Comparison of ENCODE assay signal across 11 mouse cellular contexts in genomic region chr1:83064851-83065250, GRCm38 (mm10). TPM values are rescaled to one million over a fixed set of nuclear protein-coding genes. Genes with fewer than 3 reads are reported as not detected.
DNase-seq lines count a peak whose midpoint lies in the region; ATAC-seq and TF ChIP-seq lines count a peak whose summit lies in the region.
"Had no signal": no experiment of that assay in that cellular context is flagged by ENCODE, and none has a peak within 500 bp of the region (broad histone marks: within the 10 kb centered on the region; RNA-seq: fewer than 3 reads in every experiment).

No protein-coding gene starts in this region.

- peak; percentile 57; the same call in 1 of the 2 replicates for TF ChIP-seq CTCF in small intestine, adult 2 months (IDR thresholded peaks at IDR 0.05; ENCODE audit: extremely low read depth, insufficient read length, insufficient replicate concordance, low read depth, low read length)

- 27% methylated on average over 3 of the region's 3 CpGs for WGBS in hindbrain, embryonic 10.5 days
- WGBS in hindbrain, embryonic 13.5 days, result 34% methylated on average over 3 of the region's 3 CpGs
- 8% methylated on average over 3 of the region's 3 CpGs for WGBS in small intestine, adult 2 months

- H3K36me3 ChIP-seq in hindbrain, embryonic 10.5 days, result no peaks in the 10 kb centered on the region
- no peaks in the 10 kb centered on the region for H3K36me3 ChIP-seq in hindbrain, embryonic 13.5 days
- no peaks in the 10 kb centered on the region for H3K36me3 ChIP-seq in small intestine, adult 2 months (ENCODE audit: control insufficient read depth, insufficient read depth, low read length)
- H3K36me3 ChIP-seq: limb, embryonic 15.5 days had no signal

- no peak overlapping the region for H3K4me2 ChIP-seq in hindbrain, embryonic 13.5 days
- H3K4me2 ChIP-seq: limb, embryonic 15.5 days had no signal

- no peak for ATAC-seq in hindbrain, embryonic 13.5 days (ENCODE audit: low FRiP score)

- no peak for TF ChIP-seq POLR2A in small intestine, adult 2 months (IDR thresholded peaks at IDR 0.05; ENCODE audit: low read depth, low read length)

- no peak overlapping the region for H3K27ac ChIP-seq in hindbrain, embryonic 10.5 days
- no peak overlapping the region for H3K27ac ChIP-seq in hindbrain, embryonic 13.5 days
- no peak overlapping the region for H3K27ac ChIP-seq in small intestine, adult 2 months (ENCODE audit: insufficient read depth, low read depth, low read length)
- H3K27ac ChIP-seq: limb, embryonic 15.5 days had no signal

- H3K9ac ChIP-seq in hindbrain, embryonic 13.5 days, result no peak overlapping the region
- H3K9ac ChIP-seq: limb, embryonic 15.5 days had no signal

- no peak overlapping the region for H3K4me3 ChIP-seq in hindbrain, embryonic 10.5 days
- H3K4me3 ChIP-seq in hindbrain, embryonic 13.5 days, result no peak overlapping the region
- no peak overlapping the region for H3K4me3 ChIP-seq in small intestine, adult 2 months (ENCODE audit: low read depth, low read length)
- H3K4me3 ChIP-seq: limb, embryonic 15.5 days had no signal

- no peaks in the 10 kb centered on the region for H3K27me3 ChIP-seq in hindbrain, embryonic 10.5 days (ENCODE audit: insufficient read depth, poor library complexity, severe bottlenecking)
- H3K27me3 ChIP-seq in hindbrain, embryonic 13.5 days, result no peaks in the 10 kb centered on the region
- H3K27me3 ChIP-seq in small intestine, adult 2 months (ENCODE audit: control insufficient read depth, insufficient read depth, low read length), result 0 out of 2 replicates have a peak, but pooled peaks cover 4% of the 10 kb centered on the region
- H3K27me3 ChIP-seq: limb, embryonic 15.5 days had no signal

- H3K4me1 ChIP-seq in hindbrain, embryonic 10.5 days (replicated peaks), result no peaks in the 10 kb centered on the region
- H3K4me1 ChIP-seq in hindbrain, embryonic 13.5 days (replicated peaks), result no peaks in the 10 kb centered on the region
- H3K4me1 ChIP-seq in small intestine, adult 2 months (ENCODE audit: control insufficient read depth, insufficient read depth, insufficient read length, low read length), result no peaks in the 10 kb centered on the region
- H3K4me1 ChIP-seq: limb, embryonic 15.5 days had no signal

- H3K9me3 ChIP-seq in hindbrain, embryonic 10.5 days, result no peaks in the 10 kb centered on the region
- H3K9me3 ChIP-seq in hindbrain, embryonic 13.5 days, result no peaks in the 10 kb centered on the region
- H3K9me3 ChIP-seq: limb, embryonic 15.5 days had no signal

- DNase-seq in hindbrain, embryonic 10.5 days (ENCODE audit: low spot score), result peak; percentile 10
- DNase-seq in A20 (ENCODE audit: low read depth, low spot score) (peak; percentile 51), MEL-GATA-1-ER (ENCODE audit: extremely low read depth, low read depth) (peak; percentile 7)
- peak; percentile 50 for DNase-seq in hindlimb bud, embryonic 11.5 days (ENCODE audit: extremely low spot score, low read depth, low spot score)
- no peak for DNase-seq in urinary bladder, adult 18-20 months (ENCODE audit: low spot score in 2 of 2)
- DNase-seq in heart, adult 11 months, result no peak

RNA-seq across cellular contexts. Expression of gene Krtap28-13, which starts 4.1 kb away (rescaled TPM):
- polyA plus RNA-seq in hindbrain, embryonic 10.5 days (2016; fragmentation: Nextera tagmentation; extraction: Ambion mirVana), result not detected in 2 replicates
- polyA plus RNA-seq in hindbrain, embryonic 13.5 days (2015; fragmentation: Nextera tagmentation; extraction: Ambion mirVana), result not detected in 2 replicates
- polyA plus RNA-seq in small intestine, adult 2 months (2012; rRNA removed), result 1.3 TPM in 1 of 2 replicates, not detected in the other
- polyA plus RNA-seq: cortical plate, adult 2 months; limb, embryonic 15.5 days; testis, adult 2 months had no signal

RNA-seq across cellular contexts. Expression of gene A030005K14Rik, which starts 5.7 kb away (rescaled TPM):
- polyA plus RNA-seq in hindbrain, embryonic 10.5 days (2016; fragmentation: Nextera tagmentation; extraction: Ambion mirVana), result not detected in 2 replicates
- not detected in 2 replicates for polyA plus RNA-seq in hindbrain, embryonic 13.5 days (2015; fragmentation: Nextera tagmentation; extraction: Ambion mirVana)
- polyA plus RNA-seq in small intestine, adult 2 months (2012; rRNA removed), result 0.18 TPM in 1 of 2 replicates, not detected in the other
- polyA plus RNA-seq: cortical plate, adult 2 months; limb, embryonic 15.5 days; testis, adult 2 months had no signal

RNA-seq across cellular contexts. Expression of gene Gm47969, which starts 20.1 kb away (rescaled TPM):
- polyA plus RNA-seq in hindbrain, embryonic 10.5 days (2016; fragmentation: Nextera tagmentation; extraction: Ambion mirVana), result not detected in 2 replicates
- not detected in 2 replicates for polyA plus RNA-seq in hindbrain, embryonic 13.5 days (2015; fragmentation: Nextera tagmentation; extraction: Ambion mirVana)
- 0.09 TPM in 1 of 2 replicates, not detected in the other for polyA plus RNA-seq in small intestine, adult 2 months (2012; rRNA removed)
- polyA plus RNA-seq: cortical plate, adult 2 months; limb, embryonic 15.5 days; testis, adult 2 months had no signal

RNA-seq across cellular contexts. Expression of gene Krtap28-10, which starts 22.6 kb away (rescaled TPM):
- polyA plus RNA-seq in hindbrain, embryonic 10.5 days (2016; fragmentation: Nextera tagmentation; extraction: Ambion mirVana), result not detected in 2 replicates
- polyA plus RNA-seq in hindbrain, embryonic 13.5 days (2015; fragmentation: Nextera tagmentation; extraction: Ambion mirVana), result not detected in 2 replicates
- not detected in 2 replicates for polyA plus RNA-seq in small intestine, adult 2 months (2012; rRNA removed)
- polyA plus RNA-seq: cortical plate, adult 2 months; limb, embryonic 15.5 days; testis, adult 2 months had no signal

RNA-seq across cellular contexts. Expression of gene Slc19a3, which starts 26.6 kb away (rescaled TPM):
- 0.47 and 0.67 TPM in 2 replicates for polyA plus RNA-seq in hindbrain, embryonic 10.5 days (2016; fragmentation: Nextera tagmentation; extraction: Ambion mirVana)
- polyA plus RNA-seq in hindbrain, embryonic 13.5 days (2015; fragmentation: Nextera tagmentation; extraction: Ambion mirVana), result 0.64 and 0.80 TPM in 2 replicates
- polyA plus RNA-seq in small intestine, adult 2 months (2012; rRNA removed), result 0.63 and 8.2 TPM in 2 replicates

Comparison
In these comparisons a context has a peak if more than half of its experiments do, and no peak if none do; other contexts are left out.
1. DNase-seq: peak in hindbrain, embryonic 10.5 days (single experiment), A20 (single experiment), MEL-GATA-1-ER (single experiment) and hindlimb bud, embryonic 11.5 days (single experiment); none in urinary bladder, adult 18-20 months (0 of 2) and heart, adult 11 months (single experiment).